Mouse (Mus musculus) left cerebral cortex, postnatal 14 days (tissue): ENCODE data around the gene Ankrd55. TPM values are rescaled to one million over a fixed set of nuclear protein-coding genes. Genes with fewer than 3 reads are reported as not detected.

ENCODE experiments used
- DNase-seq, 2 experiments: peaks; one replicate each; pipeline ENCODE4 v3.0.0; 2021 to 2022; ENCODE audit warnings: low spot score in 2 of 2, mixed read lengths in 1 of 2
- intact Hi-C: fragments of 180-260 bp; cut with DNase I; formaldehyde crosslinking; loops from one replicate; pipeline ENCODE4 v1.15.1; 2025
- total RNA-seq, 2 experiments: library from RNA; stranded (reverse); gene quantifications; 2 replicates each; pipeline ENCODE4 v1.2.3; 2021

The Ankrd55 gene
- total RNA-seq, 2 experiments from 2014 or later: 3.3 to 4.0 TPM

- intact Hi-C loops: no loop called here
Observed at GRCm38 (mm10) chr13:112364698-112365097, 76.4 kb downstream of the Ankrd55 start.

GRCm38 (mm10) chr13:112365303-112365702 lies 77.1 kb downstream of the Ankrd55 start:
- no peak for DNase-seq
- intact Hi-C loops: no loop called here

More at GRCm38 (mm10) chr13:112364698-112365097, 76.4 kb downstream of the Ankrd55 start:
- no peak for DNase-seq

DNA sequence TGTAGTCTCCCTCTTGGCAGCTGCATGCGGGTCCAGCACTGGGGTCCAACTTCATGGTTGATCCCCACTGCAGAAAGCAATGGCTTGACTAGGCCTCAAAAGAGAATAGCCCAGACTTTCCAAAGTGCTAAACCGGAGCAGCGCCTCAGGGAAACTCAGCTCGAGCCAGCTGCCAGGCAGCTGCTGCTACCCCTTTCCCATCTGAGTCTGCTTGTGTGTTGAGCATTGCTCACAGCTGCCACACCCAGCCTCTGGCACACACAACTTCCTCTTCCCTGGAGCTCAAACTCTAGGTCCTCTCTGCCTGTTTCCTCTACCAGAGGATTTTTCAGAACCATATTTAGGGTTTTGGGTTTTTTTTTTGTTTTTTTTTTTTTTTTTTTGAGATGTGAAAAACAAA lies 77.5 kb downstream of the Ankrd55 start:
- DNase-seq: no peak
- intact Hi-C loops: no loop called here

DNA sequence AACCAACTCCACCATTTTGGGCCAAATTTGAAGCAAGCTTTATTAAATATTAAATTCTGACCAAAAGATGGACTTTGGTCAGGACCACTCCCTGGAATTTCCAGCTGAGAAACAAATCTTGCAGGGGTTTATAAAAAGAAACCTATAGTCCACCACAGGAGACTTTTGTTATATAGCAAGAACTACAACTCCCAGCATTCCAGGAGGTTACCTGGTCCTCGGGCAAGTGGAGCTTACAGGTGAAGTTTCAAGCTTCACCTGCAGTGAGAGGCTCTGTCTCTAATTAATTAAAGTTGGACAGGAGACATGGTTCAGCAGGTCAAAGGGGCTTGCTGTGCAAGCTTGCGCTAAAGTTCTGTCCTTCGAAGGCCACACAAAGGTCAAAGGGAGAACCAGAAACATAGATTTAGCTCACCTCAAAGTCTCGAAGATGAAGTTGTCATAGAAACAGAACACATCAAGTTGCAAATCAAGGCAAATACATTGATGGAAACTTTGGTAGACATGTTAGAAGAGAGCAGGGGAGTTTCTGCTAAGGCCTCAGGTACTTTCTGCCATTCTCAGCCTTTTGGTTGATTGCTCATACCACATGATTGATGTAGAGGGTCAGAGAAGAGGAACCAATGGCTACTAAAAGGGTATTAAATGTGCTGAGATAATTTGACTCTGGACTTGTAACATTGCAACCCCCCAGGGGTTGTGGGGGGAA lies 78.2 kb downstream of the Ankrd55 start:
- intact Hi-C loops: no loop called here
- no peak for DNase-seq

GRCm38 (mm10) chr13:112371729-112372128 lies 83.5 kb downstream of the Ankrd55 start:
- intact Hi-C loops: no loop called here
- DNase-seq: no peak

DNA sequence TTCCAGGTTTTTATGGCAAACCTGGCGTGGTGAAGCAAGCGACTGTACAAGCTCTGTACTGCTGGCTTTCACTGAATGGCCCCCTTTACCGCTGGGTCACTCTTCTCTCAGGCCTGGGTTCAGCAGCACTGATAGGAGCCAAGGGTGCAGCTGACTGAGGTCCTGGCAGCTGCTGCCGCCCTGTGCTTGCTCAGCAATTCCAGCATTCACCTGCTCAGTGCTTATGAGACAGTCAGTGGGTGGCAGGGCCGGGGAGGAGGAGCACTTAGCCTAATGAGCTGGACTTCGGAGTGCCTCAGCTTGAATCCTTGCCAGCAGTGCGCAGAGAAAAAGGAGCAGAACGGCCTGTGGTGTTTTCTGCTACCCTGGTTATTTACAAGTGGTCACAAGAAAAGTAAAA lies 87.5 kb downstream of the Ankrd55 start:
- DNase-seq: no peak

DNA sequence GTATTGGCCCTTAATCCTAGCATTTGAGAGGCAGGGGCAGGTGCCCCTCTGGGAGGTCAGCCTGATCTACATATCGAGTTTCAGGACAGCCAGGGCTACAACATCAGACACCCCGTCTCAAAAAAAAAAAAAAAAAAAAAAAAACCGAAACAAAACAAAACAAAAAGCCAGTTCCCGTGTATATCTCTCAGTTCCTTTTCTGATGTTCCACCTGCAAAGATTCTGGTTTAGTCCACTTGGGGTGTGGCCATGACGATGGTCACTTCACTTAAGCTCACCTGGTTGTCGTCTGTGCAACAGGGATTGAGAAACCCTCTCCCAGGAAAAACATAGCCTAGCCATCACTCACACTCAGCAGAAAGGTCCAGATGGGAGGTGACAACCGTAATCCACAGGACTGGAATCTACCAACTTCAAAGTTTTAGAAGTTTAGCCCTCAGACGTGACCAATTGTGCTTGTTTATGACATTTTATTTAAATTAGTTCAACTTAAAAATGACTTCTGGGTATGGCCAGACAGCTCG lies 90.6 kb downstream of the Ankrd55 start:
- intact Hi-C loops: no loop called here

More for the DNA sequence above, 87.5 kb downstream of the Ankrd55 start:
- intact Hi-C loops: no loop called here

GRCm38 (mm10) chr13:112381476-112381875 lies 93.2 kb downstream of the Ankrd55 start:
- no peak for DNase-seq

More for the DNA sequence above, 90.6 kb downstream of the Ankrd55 start:
- DNase-seq: no peak

GRCm38 (mm10) chr13:112382457-112382856 lies 94.2 kb downstream of the Ankrd55 start:
- intact Hi-C loops: no loop called here
- DNase-seq: no peak

More at GRCm38 (mm10) chr13:112381476-112381875, 93.2 kb downstream of the Ankrd55 start:
- intact Hi-C loops: no loop called here

- intact Hi-C loops: no loop called here
- DNase-seq: no peak
Observed at GRCm38 (mm10) chr13:112382956-112383355, 94.7 kb downstream of the Ankrd55 start.

- DNase-seq: no peak
- intact Hi-C loops: no loop called here
Observed at GRCm38 (mm10) chr13:112383941-112384659, 95.8 kb downstream of the Ankrd55 start.

DNA sequence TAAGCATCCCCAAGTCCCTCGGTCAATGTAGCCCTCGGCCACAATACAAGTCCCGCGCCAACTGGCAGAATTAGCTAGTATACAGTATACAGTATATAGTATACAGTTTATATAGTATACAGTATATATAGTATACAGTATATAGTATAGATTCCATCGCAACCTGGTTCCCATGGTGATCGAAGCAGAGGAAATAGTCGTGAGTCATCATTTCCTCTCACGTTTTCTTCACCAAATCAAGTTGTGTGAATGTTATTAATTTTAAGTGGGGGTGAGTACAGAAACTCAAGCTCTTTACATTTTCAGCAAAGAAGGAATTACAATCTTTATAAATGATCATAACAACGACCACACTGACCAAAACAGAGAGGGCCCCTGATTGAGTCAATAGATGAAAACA lies 96.8 kb downstream of the Ankrd55 start:
- no peak for DNase-seq
- intact Hi-C loops: no loop called here

DNA sequence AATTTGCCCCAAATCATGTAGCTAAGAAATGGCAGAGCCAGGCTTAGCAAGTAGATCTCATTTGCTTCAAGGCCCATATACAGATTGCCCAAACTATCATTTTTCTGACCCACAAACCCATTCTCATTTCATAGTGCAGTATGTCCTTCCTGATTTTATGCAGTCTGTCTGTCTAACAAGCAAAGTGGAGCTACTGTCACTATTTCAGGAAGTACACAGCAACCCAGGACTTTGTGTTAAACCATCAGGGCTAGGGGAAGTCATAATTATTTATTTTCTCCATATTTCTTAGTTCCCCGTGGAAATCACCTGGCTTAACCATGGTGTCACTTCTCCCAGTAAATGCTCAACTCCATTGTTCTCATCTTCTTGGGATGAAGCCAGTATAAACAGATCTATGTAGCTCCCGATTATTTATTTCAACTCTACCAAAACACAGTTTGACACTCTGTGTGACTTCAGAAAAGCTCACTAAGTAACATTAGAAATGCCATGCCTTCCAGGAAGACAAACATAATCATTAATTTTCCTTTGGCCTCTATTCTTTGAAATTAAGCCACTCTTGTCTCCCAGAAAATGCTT lies 98.3 kb downstream of the Ankrd55 start:
- intact Hi-C loops: no loop called here
- no peak for DNase-seq

GRCm38 (mm10) chr13:112387279-112387678 lies 99.0 kb downstream of the Ankrd55 start:
- DNase-seq: no peak

DNA sequence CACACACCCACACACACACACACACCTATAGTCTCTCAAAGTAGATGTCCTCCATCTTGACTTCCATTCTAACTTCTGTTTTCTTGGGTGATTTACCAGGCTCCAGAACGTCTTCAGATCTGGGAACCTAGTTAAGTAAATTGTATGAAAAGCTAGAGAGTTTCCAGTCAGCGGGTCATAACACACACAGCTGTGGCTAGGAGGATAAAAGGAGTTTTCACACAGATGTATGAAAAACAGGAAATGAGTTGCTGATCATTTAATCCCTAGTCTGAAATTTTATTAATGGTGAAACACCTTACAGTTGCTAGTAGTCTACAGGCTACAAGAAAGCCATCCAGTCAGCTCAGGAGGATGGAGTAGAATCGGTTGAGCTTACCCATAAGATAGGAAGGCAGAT lies 99.9 kb downstream of the Ankrd55 start:
- DNase-seq: no peak
- intact Hi-C loops: no loop called here

More at GRCm38 (mm10) chr13:112387279-112387678, 99.0 kb downstream of the Ankrd55 start:
- intact Hi-C loops: no loop called here

- intact Hi-C loops: no loop called here
- no peak for DNase-seq
Observed at GRCm38 (mm10) chr13:112390206-112390605, 102.0 kb downstream of the Ankrd55 start.

DNA sequence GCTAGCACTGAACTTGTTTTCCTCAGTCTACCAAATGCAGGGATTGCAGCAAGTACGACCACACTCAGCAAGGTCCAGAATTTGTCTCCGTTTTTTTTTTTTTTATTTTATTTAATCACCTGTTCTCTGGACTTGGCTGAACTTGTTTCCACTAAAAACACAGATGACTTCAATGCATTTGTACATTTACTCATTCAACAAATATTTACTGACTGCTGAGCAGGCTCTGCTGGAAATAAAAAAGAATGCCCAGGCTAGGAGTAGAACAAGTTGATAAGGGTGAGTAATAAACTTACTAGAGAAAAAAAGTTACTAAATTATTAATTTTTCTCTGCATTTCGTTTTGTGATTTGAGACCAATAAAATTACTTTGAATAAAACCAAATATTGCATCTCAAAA lies 103.1 kb downstream of the Ankrd55 start:
- intact Hi-C loops: no loop called here
- DNase-seq: no peak

GRCm38 (mm10) chr13:112393356-112393755 lies 105.1 kb downstream of the Ankrd55 start:
- DNase-seq: no peak
- intact Hi-C loops: no loop called here

GRCm38 (mm10) chr13:112394271-112394670 lies 106.0 kb downstream of the Ankrd55 start:
- no peak for DNase-seq
- intact Hi-C loops: no loop called here

DNA sequence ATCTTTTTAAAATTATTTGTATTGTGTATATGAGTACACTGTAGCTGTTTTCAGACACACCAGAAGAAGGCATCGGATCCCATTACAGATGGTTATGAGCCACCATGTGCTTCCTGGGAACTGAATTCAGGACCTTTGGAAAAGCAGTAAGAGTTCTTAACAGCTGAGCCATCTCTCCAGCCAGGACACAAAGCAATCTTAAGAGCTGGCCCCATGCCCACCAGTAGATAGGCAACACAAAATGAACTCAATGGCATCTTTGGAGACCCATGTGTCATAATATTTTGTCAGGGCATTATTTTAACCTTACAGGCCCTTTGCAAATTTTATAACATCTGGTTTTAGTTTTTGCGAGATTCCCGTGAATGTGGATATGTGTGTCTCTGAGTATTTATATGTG lies 116.5 kb downstream of the Ankrd55 start:
- intact Hi-C loops: no loop called here
- no peak for DNase-seq
